Mouse (Mus musculus) midbrain, embryonic 12.5 days (tissue): ENCODE measurements around the gene Slpi. TPM values are rescaled to one million over a fixed set of nuclear protein-coding genes. Genes with fewer than 3 reads are reported as not detected.
"Not testable (repeated sequence)": the region's sequence is repeated elsewhere in the genome, so short reads cannot be mapped to it uniquely, and the experiment has no call there.

Source experiments
- ATAC-seq: fragments of 200-750 bp; cut with Nextera tagmentation; 2 replicates; pipeline ENCODE4 v1.8.0; 2017; ENCODE audit warnings: low read depth, moderate TSS enrichment, moderate library complexity; ENCODE audit not compliant: low FRiP score
- H3K27ac ChIP-seq: fragments of 300-500 bp; sonication (generic); replicated peaks from 2 replicates; pipeline ENCODE4 v1.5.1; 2016; ENCODE audit warnings: mild to moderate bottlenecking
- H3K27me3 ChIP-seq: fragments of 300-500 bp; sonication (generic); 2 replicates; pipeline ENCODE4 v1.6.1; 2016; ENCODE audit warnings: mild to moderate bottlenecking
- H3K36me3 ChIP-seq: fragments of 300-500 bp; sonication (generic); 2 replicates; pipeline ENCODE4 v1.6.1; 2016
- H3K4me1 ChIP-seq: fragments of 300-500 bp; sonication (generic); 2 replicates; pipeline ENCODE4 v1.6.1; 2016
- H3K4me2 ChIP-seq: fragments of 300-500 bp; sonication (generic); replicated peaks from 2 replicates; pipeline ENCODE4 v1.6.1; 2016; ENCODE audit warnings: mild to moderate bottlenecking, moderate library complexity
- H3K4me3 ChIP-seq: fragments of 300-500 bp; sonication (generic); 2 replicates; pipeline ENCODE4 v1.5.1; 2016; ENCODE audit warnings: mild to moderate bottlenecking
- H3K9ac ChIP-seq: fragments of 300-500 bp; sonication (generic); replicated peaks from 2 replicates; pipeline ENCODE4 v1.6.1; 2016; ENCODE audit warnings: mild to moderate bottlenecking, moderate library complexity
- H3K9me3 ChIP-seq: fragments of 300-500 bp; sonication (generic); 2 replicates; pipeline ENCODE4 v1.6.1; 2016; ENCODE audit warnings: mild to moderate bottlenecking
- WGBS: fragments of 180-500 bp; shearing (Covaris S2); methylation state at CpG from one replicate; pipeline ENCODE4 v1.1.7; 2016; 5-methylcytosine and 5-hydroxymethylcytosine counted together
- polyA plus RNA-seq: library from polyadenylated mRNA; unstranded; fragments of >200 nt; fragmentation: Nextera tagmentation; extraction: Ambion mirVana; gene quantifications from 2 replicates; pipeline ENCODE4 v1.2.1, GENCODE M21; 2016

Slpi gene
- polyA plus RNA-seq, 1 experiment from 2014 or later = not detected

DNA sequence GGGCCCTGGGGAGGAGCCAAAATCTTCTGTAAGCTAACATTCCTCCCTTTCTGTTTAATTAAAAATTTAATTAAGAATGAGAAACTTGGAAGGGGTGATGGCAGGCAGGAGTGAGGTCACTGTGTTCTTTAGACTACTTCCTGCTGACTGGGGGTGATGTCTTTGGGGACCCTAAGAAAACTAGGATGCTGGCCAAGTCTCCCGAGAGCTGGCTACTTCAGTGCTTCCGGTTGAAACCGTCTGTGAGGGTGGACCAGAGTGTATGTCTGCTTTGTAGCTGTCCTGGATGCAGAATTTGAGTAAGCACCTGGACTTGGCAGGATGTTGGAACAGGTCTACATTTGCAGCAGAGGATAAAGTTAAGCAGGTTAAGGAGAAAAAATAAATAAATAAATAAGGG lies 21.9 kb downstream of the Slpi start:
- no peaks in the 10 kb centered on the region for H3K9me3 ChIP-seq
- H3K36me3 ChIP-seq = no peaks in the 10 kb centered on the region
- 74% methylated on average over 3 of the region's 3 CpGs for WGBS
- H3K4me1 ChIP-seq = no peaks in the 10 kb centered on the region
- no peak for ATAC-seq
- no peak overlapping the region for H3K4me2 ChIP-seq
- no peak overlapping the region for H3K27ac ChIP-seq
- no peak overlapping the region for H3K4me3 ChIP-seq
- no peak overlapping the region for H3K9ac ChIP-seq
- no peaks in the 10 kb centered on the region for H3K27me3 ChIP-seq

DNA sequence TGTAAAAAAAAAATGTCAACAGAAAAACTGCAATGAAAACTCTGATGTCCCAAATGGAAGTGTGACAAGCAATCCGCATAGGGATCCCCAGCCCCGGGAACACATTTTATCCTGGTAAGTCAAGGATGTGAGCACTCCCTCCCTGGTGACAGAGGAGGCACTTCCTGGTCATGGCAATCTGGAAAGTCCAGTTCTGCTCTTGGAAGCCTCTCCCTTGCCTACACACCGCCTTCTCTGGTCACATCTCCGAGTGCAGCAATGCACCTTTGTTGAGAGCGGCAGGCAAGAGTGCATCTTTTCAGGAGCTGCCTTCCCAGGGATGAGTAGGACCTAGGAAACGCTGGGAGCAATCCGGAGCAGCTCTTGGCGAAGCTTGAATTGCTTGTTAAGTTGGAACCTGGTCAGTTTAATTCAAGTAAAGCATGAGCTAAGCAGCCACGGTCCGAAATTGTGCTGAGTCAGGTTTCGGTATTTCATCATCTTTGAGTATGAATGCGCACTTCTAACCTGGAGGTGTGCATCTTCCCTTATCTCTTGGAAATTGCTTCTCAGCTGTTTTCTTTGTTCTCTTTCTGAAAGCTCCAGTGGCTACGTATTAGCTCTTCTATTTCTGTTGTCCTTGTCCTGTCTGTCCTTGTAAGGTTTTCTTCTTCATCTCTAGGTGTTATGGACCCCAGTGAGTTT lies 27.8 kb downstream of the Slpi start:
- 32% methylated on average over 13 of the region's 13 CpGs for WGBS
- Histone ChIP-seq H3K4me1 (peaks cover 2% of the 10 kb centered on the region; the same call in 1 of the 2 replicates), H3K4me3 (no peak overlapping the region), H3K36me3 (no peaks in the 10 kb centered on the region), H3K9me3 (no peaks in the 10 kb centered on the region), H3K4me2 (no peak overlapping the region), H3K9ac (no peak overlapping the region), H3K27me3 (no peaks in the 10 kb centered on the region; the same call in 1 of the 2 replicates), H3K27ac (no peak overlapping the region)
- no peak for ATAC-seq

DNA sequence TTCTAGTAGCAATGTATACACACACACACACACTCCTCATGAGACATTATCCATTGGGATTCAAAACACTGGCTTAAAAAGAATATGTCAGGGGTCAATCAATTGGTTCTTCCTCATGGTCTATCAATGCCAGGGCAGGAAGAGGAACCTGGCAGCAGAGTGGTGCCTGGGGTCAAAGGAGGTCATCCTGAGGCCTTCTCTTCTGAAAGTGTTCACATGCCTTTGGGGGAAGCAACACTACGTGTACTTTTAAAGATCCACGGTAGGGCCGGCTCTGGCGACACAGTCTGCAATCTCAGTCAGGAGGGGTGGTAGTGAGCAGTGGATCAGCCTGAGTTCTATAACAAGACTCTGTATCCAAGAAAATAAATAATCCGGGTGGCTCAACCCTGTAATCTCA lies 29.2 kb downstream of the Slpi start:
- Histone ChIP-seq H3K36me3 (no peaks in the 10 kb centered on the region), H3K4me3 (no peak overlapping the region), H3K4me2 (no peak overlapping the region), H3K27me3 (no peaks in the 10 kb centered on the region; the same call in 1 of the 2 replicates), H3K4me1 (peaks cover 2% of the 10 kb centered on the region; the same call in 1 of the 2 replicates), H3K27ac (no peak overlapping the region), H3K9ac (no peak overlapping the region), H3K9me3 (no peaks in the 10 kb centered on the region)
- ATAC-seq = no peak
- WGBS = 69% methylated on average over 5 of the region's 5 CpGs

DNA sequence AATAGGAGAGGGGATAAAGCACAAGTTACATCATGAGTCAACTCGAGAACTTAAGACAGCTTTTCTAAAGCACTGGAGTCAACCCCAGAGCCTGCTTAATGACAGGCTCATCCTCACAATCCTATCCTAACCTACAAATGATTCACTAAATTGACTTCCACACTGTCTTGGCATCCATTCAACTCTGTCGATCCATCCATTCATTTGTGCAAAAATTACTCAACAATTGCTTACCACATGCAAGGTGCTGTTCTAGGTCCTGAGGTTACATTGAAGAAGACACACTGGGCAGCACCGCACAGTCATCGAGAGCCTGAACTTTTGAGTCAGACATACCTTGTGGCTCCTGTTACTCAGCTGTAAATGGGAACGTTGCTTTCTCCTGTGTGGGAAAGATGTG lies 29.9 kb downstream of the Slpi start:
- H3K4me1 ChIP-seq = peaks cover 2% of the 10 kb centered on the region; the same call in 1 of the 2 replicates
- WGBS = 87% methylated on average over 5 of the region's 5 CpGs
- no peak overlapping the region for H3K4me2 ChIP-seq
- no peak overlapping the region for H3K27ac ChIP-seq
- no peaks in the 10 kb centered on the region; the same call in 1 of the 2 replicates for H3K27me3 ChIP-seq
- H3K9me3 ChIP-seq = no peaks in the 10 kb centered on the region
- no peak overlapping the region for H3K9ac ChIP-seq
- H3K4me3 ChIP-seq = no peak overlapping the region
- H3K36me3 ChIP-seq = no peaks in the 10 kb centered on the region
- ATAC-seq = no peak

DNA sequence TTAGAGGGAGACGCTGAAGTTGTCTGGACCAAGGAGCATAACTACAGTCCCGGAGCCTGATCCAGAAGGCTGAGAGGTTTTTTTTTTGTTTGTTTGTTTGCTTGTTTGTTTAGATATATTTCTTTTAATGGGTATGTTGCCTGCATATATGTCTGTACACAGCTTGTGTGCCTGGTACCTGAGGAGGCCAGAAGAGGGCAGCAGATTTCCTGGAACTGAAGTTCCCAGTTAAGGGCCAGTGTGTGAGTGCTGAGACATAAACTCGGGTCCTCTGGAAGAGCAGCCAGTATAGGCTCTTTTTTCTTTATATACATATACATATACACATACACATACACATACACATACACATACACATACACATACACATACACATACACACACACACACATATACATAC lies 30.5 kb downstream of the Slpi start:
- WGBS = 83% methylated on average over 3 of the region's 3 CpGs

DNA sequence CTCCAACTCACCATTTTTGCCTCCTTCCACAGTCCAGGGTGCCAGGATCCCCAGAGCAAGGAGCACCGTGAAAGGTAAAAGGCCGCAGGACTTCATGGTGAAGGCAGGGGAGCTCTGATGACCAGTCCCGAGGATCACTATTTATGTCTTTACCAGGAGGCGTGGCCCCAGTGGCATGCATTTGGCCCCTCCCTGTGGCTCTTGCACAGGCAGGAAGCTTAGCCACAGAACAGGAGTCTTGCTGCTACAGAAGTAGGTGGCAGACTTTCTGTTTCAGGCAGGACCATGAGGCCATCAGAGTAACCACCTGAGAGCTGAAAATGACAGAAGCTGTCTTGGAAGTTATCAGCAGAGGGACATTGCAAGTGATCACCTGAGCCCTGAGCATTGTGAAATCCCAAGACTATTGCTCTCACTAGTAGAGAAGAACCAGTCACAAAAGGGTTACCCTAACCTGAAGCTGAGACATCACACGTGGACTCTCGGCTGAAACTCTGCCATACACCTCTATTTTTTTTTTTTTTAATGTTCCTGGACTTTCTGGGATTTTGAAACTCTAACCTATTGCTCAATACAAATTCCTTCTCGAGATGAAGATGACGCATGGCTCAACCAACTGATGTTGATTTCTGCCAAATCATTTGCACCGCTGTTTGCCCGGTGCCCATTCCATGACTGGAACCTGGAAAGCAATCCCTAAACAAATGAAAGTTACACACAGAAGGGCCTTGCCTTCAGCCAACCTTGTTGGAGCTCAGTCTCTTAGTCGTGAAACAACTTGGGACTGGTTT lies 32.5 kb downstream of the Slpi start:
- no peaks in the 10 kb centered on the region; the same call in 1 of the 2 replicates for H3K27me3 ChIP-seq
- H3K4me1 ChIP-seq = peaks cover 2% of the 10 kb centered on the region; the same call in 1 of the 2 replicates
- no peaks in the 10 kb centered on the region for H3K9me3 ChIP-seq
- no peaks in the 10 kb centered on the region for H3K36me3 ChIP-seq
- H3K4me3 ChIP-seq = no peak overlapping the region
- H3K9ac ChIP-seq = no peak overlapping the region
- no peak overlapping the region for H3K4me2 ChIP-seq
- ATAC-seq = no peak
- H3K27ac ChIP-seq = no peak overlapping the region
- WGBS = 79% methylated on average over 11 of the region's 11 CpGs

More for the DNA sequence above, 30.5 kb downstream of the Slpi start:
- Histone ChIP-seq H3K27me3 (no peaks in the 10 kb centered on the region; the same call in 1 of the 2 replicates), H3K27ac (no peak overlapping the region), H3K4me2 (no peak overlapping the region), H3K4me1 (peaks cover 2% of the 10 kb centered on the region; the same call in 1 of the 2 replicates), H3K9ac (no peak overlapping the region), H3K4me3 (no peak overlapping the region), H3K36me3 (no peaks in the 10 kb centered on the region), H3K9me3 (no peaks in the 10 kb centered on the region)
- no peak for ATAC-seq

DNA sequence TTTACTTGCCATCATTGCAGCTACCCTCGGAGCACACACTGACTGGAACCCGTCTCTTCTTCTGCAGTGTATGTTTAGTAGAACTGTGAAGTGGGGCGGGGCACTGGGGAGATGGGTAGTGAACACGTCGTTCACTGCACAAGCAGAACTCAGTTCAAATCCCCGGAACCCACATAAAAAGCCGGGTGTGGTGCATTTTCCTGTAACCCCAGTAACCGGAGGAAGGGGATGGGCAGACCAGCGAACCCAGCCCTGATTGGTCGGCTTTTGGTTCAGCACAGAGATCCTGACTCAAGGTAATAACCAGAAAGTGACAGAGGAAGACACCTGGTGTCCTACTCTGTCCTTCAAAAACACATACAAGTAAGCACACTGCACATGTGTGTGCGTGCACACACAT lies 35.5 kb downstream of the Slpi start:
- Histone ChIP-seq H3K9ac (no peak overlapping the region), H3K27me3 (no peaks in the 10 kb centered on the region), H3K4me1 (no peaks in the 10 kb centered on the region), H3K27ac (no peak overlapping the region), H3K4me2 (no peak overlapping the region), H3K4me3 (no peak overlapping the region), H3K36me3 (no peaks in the 10 kb centered on the region), H3K9me3 (no peaks in the 10 kb centered on the region)
- ATAC-seq = no peak
- 88% methylated on average over 11 of the region's 11 CpGs for WGBS

DNA sequence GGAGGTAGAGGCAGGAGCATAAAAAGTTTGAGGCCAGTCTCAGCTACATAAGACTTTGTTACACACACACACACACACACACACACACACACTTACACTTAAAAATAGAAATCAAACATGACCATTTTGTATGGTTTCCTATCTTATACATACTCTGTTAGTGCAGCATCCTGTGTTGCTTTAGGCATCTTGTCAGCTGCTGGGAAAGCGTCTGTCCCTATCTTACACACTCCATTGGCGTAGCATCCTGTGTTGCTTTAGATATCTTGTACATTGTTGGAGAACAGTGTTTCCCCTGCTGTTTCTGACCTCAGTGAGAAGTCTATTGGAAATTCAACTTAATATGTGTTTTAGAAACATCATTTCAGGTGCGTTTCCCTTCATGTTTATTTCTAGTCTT lies 36.2 kb downstream of the Slpi start:
- H3K36me3 ChIP-seq = no peaks in the 10 kb centered on the region
- H3K9ac ChIP-seq = no peak overlapping the region
- WGBS = 85% methylated on average over 3 of the region's 3 CpGs
- no peak overlapping the region for H3K27ac ChIP-seq
- no peaks in the 10 kb centered on the region for H3K9me3 ChIP-seq
- H3K4me3 ChIP-seq = no peak overlapping the region
- no peaks in the 10 kb centered on the region for H3K4me1 ChIP-seq
- H3K4me2 ChIP-seq = no peak overlapping the region
- no peak for ATAC-seq
- no peaks in the 10 kb centered on the region for H3K27me3 ChIP-seq

DNA sequence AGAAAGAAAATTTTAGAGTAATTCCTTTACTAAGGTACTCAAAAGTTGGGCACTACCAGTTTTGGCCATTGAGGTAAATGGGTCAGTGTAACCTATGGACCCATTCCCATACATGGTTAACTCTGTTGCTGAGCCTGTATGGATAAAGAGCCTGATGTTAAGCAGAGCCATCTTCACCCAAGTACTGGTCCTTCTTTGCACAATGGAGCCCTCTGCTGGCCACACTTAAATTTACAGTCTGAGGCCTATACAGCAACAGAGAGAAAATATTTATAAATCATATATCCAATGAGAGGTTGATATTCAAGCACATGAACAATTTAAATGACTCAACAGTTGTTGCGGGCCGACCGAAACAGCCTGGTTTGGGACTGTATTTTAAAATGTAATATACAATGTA lies 39.9 kb downstream of the Slpi start:
- no peaks in the 10 kb centered on the region for H3K9me3 ChIP-seq
- no peaks in the 10 kb centered on the region for H3K27me3 ChIP-seq
- no peak overlapping the region for H3K4me3 ChIP-seq
- no peak overlapping the region for H3K4me2 ChIP-seq
- H3K4me1 ChIP-seq = no peaks in the 10 kb centered on the region
- 96% methylated on average over 3 of the region's 3 CpGs for WGBS
- no peak overlapping the region for H3K9ac ChIP-seq
- no peaks in the 10 kb centered on the region for H3K36me3 ChIP-seq
- no peak overlapping the region for H3K27ac ChIP-seq
- ATAC-seq = no peak

DNA sequence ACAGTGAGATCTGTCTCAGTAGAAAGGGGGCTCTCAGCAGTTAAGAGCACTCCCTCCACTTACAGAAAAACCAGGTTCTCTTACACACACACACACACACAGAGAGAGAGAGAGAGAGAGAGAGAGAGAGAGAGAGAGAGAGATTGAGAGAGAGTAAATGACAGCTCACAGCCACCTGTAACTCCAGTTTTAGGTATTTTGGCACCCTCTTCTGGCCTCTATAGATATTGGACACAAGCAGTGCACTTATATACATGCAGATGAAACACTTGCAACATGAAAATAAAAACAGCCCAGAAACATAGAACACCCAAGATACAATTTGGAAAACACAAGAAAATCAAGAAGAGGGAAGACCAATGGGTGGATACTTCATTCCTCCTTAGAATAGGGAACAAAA lies 41.2 kb downstream of the Slpi start:
- not testable (repeated sequence) for H3K9ac ChIP-seq, H3K9me3 ChIP-seq, H3K4me3 ChIP-seq, H3K4me1 ChIP-seq, H3K4me2 ChIP-seq, ATAC-seq, H3K27ac ChIP-seq, H3K27me3 ChIP-seq, H3K36me3 ChIP-seq

DNA sequence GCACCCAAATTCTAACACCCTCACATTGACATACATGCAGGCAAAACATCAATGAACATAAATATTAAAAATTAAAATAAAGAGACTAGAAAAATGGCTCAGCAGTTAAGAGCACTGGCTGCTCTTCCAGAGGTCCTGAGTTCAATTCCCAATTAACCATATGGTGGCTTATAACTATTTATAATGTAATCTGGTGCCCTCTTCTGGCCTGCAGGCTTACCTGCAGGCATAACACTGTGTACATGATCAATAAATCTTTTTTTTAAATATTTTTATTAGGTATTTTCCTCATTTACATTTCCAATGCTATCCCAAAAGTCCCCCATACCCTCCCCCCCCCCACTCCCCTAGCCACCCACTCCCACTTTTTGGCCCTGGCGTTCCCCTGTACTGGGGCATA lies 45.2 kb downstream of the Slpi start:
- WGBS = 87% methylated on average over 1 of the region's 1 CpGs
- not testable (repeated sequence) for H3K4me3 ChIP-seq, H3K36me3 ChIP-seq, H3K4me2 ChIP-seq, H3K27ac ChIP-seq, H3K9ac ChIP-seq, H3K27me3 ChIP-seq, ATAC-seq, H3K4me1 ChIP-seq, H3K9me3 ChIP-seq

DNA sequence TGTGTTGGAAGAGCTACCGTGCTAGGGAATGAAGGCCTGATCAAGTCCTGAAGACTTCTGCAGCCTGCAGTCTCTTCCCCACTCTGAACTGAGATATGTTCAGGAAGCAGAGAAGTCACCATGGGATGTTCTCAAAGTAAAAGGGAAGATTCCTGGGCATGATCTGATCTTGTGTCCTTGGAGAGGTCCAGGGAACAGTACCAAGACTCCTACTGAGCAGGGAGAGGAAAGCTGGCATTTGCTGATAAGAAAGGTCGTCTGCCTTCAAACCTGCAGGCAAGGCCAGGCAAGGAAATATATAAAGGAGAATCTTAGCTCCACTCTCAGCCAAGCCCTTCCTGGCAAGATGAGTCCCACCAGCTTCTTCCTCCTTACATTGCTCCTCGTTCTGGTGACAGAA lies 56.5 kb downstream of the Slpi start, which contains the start of gene Svs5:
TSS of gene Svs5 (plus strand) at position 301 of the 400 bp plus-strand sequence.
- not testable (repeated sequence) for ATAC-seq, H3K27ac ChIP-seq, H3K27me3 ChIP-seq, H3K4me3 ChIP-seq, H3K4me1 ChIP-seq, H3K4me2 ChIP-seq, H3K9ac ChIP-seq, H3K9me3 ChIP-seq, H3K36me3 ChIP-seq
- WGBS = 81% methylated on average over 3 of the region's 3 CpGs
